Comparison of ENCODE assay signal across 11 mouse cellular contexts in genomic region chr5:24774549-24774948, GRCm38 (mm10). TPM values are rescaled to one million over a fixed set of nuclear protein-coding genes. Genes with fewer than 3 reads are reported as not detected.
"Had no signal": no experiment of that assay in that cellular context is flagged by ENCODE, and none has a peak within 500 bp of the region (broad histone marks: within the 10 kb centered on the region; RNA-seq: fewer than 3 reads in every experiment).

No protein-coding gene starts in this region.

RNA-seq across cellular contexts. Expression of gene Crygn, which starts 16.7 kb away (rescaled TPM):
- total RNA-seq: gastrocnemius, adult 18-20 months; gastrocnemius, adult 8-10 months; heart, adult 2 months; heart, postnatal 36 days; left cerebral cortex, adult 18-20 months; left cerebral cortex, postnatal 10 days; left cerebral cortex, postnatal 25 days had no signal
- polyA plus RNA-seq: heart, adult 2 months; hindbrain, embryonic 11.5 days; limb, embryonic 12.5 days; liver, embryonic 12.5 days had no signal

RNA-seq across cellular contexts. Expression of gene Wdr86, which starts 44.0 kb away (rescaled TPM):
- total RNA-seq: gastrocnemius, adult 18-20 months; gastrocnemius, postnatal 36 days had no signal
